Mouse (Mus musculus) kidney, adult 10 weeks (tissue): ENCODE data around the gene 4930447F04Rik. TPM values are rescaled to one million over a fixed set of nuclear protein-coding genes. Genes with fewer than 3 reads are reported as not detected.

Experiments used
- polyA plus RNA-seq: library from polyadenylated mRNA; stranded (reverse); fragments of 350-450 nt; fragmentation: Illumina TruSeq; extraction: RNeasy Lipid Tissue Mini Kit (QIAGEN cat#74804); gene quantifications from one replicate; pipeline ENCODE4 v1.2.3, GENCODE M21; 2014; ENCODE audit warnings: low read depth, low replicate concordance

4930447F04Rik gene
- polyA plus RNA-seq: not detected

GRCm38 (mm10) chrX:66304124-66304523 lies at the start of gene 4930447F04Rik:
Gene 4930447F04Rik, minus strand, starts transcription at chrX:66304224.

